Mouse (Mus musculus) MEL (cell line): ENCODE measurements around the gene Slc35b4. TPM values are rescaled to one million over a fixed set of nuclear protein-coding genes. Genes with fewer than 3 reads are reported as not detected.

ENCODE experiments used
- DNase-seq: peaks from one replicate; pipeline ENCODE4 v3.0.0; 2011; ENCODE audit warnings: low read depth, low spot score
- H3K27ac ChIP-seq: 2 replicates; pipeline ENCODE4 v1.5.1; 2012; ENCODE audit warnings: low read depth, mild to moderate bottlenecking, control low read depth, low read length, moderate library complexity; ENCODE audit not compliant: control insufficient read depth
- H3K27me3 ChIP-seq, 2 experiments: fragments of 150-350 bp in 1 of 2; sonication (generic) in 1 of 2; 2 replicates each; pipeline ENCODE4 v1.6.1; 2012; ENCODE audit warnings: low read length in 2 of 2, mild to moderate bottlenecking in 2 of 2, improper control_type of control experiment in 1 of 2, moderate library complexity in 1 of 2; ENCODE audit not compliant: insufficient read depth in 2 of 2, control insufficient read depth in 1 of 2
- H3K36me3 ChIP-seq, 2 experiments: 2 replicates each; pipeline ENCODE4 v1.6.1; 2012 to 2014; ENCODE audit warnings: low read length in 2 of 2, improper control_type of control experiment in 1 of 2, inconsistent platforms in 1 of 2, mild to moderate bottlenecking in 1 of 2; ENCODE audit not compliant: insufficient read depth in 2 of 2, control insufficient read depth in 1 of 2
- H3K4me1 ChIP-seq, 2 experiments: fragments of 150-350 bp in 1 of 2; sonication (generic) in 1 of 2; 2 replicates each; pipeline ENCODE4 v1.6.1; 2012; ENCODE audit warnings: low read length in 2 of 2, improper control_type of control experiment in 1 of 2, mild to moderate bottlenecking in 1 of 2; ENCODE audit not compliant: insufficient read depth in 2 of 2, control insufficient read depth in 1 of 2
- H3K4me3 ChIP-seq, 2 experiments: fragments of 150-350 bp in 1 of 2; sonication (generic) in 1 of 2; 2 replicates each; pipeline ENCODE4 v1.5.1; 2012; ENCODE audit warnings: low read depth in 2 of 2, low read length in 2 of 2, mild to moderate bottlenecking in 2 of 2, moderate library complexity in 2 of 2, control low read depth in 1 of 2, improper control_type of control experiment in 1 of 2; ENCODE audit not compliant: control insufficient read depth in 1 of 2, insufficient read depth in 1 of 2
- H3K79me2 ChIP-seq: 2 replicates; pipeline ENCODE4 v1.6.1; 2012; ENCODE audit warnings: mild to moderate bottlenecking, low read length, moderate library complexity; ENCODE audit not compliant: control insufficient read depth, poor library complexity, insufficient read depth
- H3K9ac ChIP-seq: 2 replicates; pipeline ENCODE4 v1.6.1; 2012; ENCODE audit warnings: low read depth, mild to moderate bottlenecking, control low read depth, low read length, moderate library complexity; ENCODE audit not compliant: control insufficient read depth, poor library complexity, severe bottlenecking
- H3K9me3 ChIP-seq: fragments of 150-350 bp; sonication (generic); replicated peaks from 2 replicates; pipeline ENCODE4 v1.6.1; 2012; ENCODE audit warnings: mild to moderate bottlenecking, low read length, improper control_type of control experiment, moderate library complexity; ENCODE audit not compliant: insufficient read depth
- CTCF ChIP-seq, 3 experiments: IDR thresholded peaks in 2 of 3; conservative IDR thresholded peaks in 1 of 3; 2 replicates each; pipeline ENCODE4 v1.5.1; 2011 to 2012; ENCODE audit warnings: low read length in 3 of 3, low read depth in 2 of 3, mild to moderate bottlenecking in 2 of 3, improper control_type of control experiment in 1 of 3, inconsistent platforms in 1 of 3, mixed read lengths in 1 of 3, moderate library complexity in 1 of 3; ENCODE audit not compliant: control insufficient read depth in 1 of 3, insufficient read depth in 1 of 3, poor library complexity in 1 of 3, severe bottlenecking in 1 of 3
- ELF1 ChIP-seq: IDR thresholded peaks from 2 replicates; pipeline ENCODE4 v1.6.1; 2014; ENCODE audit warnings: low read depth, mild to moderate bottlenecking, inconsistent platforms, low read length, improper control_type of control experiment, moderate library complexity
- ETS1 ChIP-seq: IDR thresholded peaks from 2 replicates; pipeline ENCODE4 v1.6.1; 2012; ENCODE audit warnings: low read depth, mild to moderate bottlenecking, inconsistent platforms, low read length, improper control_type of control experiment, moderate library complexity
- GATA1 ChIP-seq: IDR thresholded peaks from 2 replicates; pipeline ENCODE4 v1.6.1; 2011; ENCODE audit warnings: low read depth, low read length, improper control_type of control experiment
- HCFC1 ChIP-seq: IDR thresholded peaks from 2 replicates; pipeline ENCODE4 v1.6.1; 2012; ENCODE audit warnings: low read depth, mild to moderate bottlenecking, inconsistent platforms, low read length, improper control_type of control experiment, moderate library complexity
- JUND ChIP-seq: IDR thresholded peaks from 2 replicates; pipeline ENCODE4 v1.6.1; 2011; ENCODE audit warnings: low read depth, mild to moderate bottlenecking, improper control_type of control experiment, low read length
- MAZ ChIP-seq: IDR thresholded peaks from 2 replicates; pipeline ENCODE4 v1.6.1; 2012; ENCODE audit warnings: low read depth, mild to moderate bottlenecking, inconsistent platforms, low read length, improper control_type of control experiment
- MYB ChIP-seq: IDR thresholded peaks from 2 replicates; pipeline ENCODE4 v1.6.1; 2011; ENCODE audit warnings: mild to moderate bottlenecking, low read depth, low read length, improper control_type of control experiment
- NELFE ChIP-seq: IDR thresholded peaks from 2 replicates; pipeline ENCODE4 v1.6.1; 2011; ENCODE audit warnings: low read depth, low read length, improper control_type of control experiment
- POLR2A ChIP-seq, 2 experiments: IDR thresholded peaks; 2 replicates each; pipeline ENCODE4 v1.6.1; 2011 to 2012; ENCODE audit warnings: low read length in 2 of 2, mild to moderate bottlenecking in 2 of 2, control low read depth in 1 of 2, improper control_type of control experiment in 1 of 2, low read depth in 1 of 2, moderate library complexity in 1 of 2; ENCODE audit not compliant: control insufficient read depth in 1 of 2, insufficient read depth in 1 of 2, poor library complexity in 1 of 2
- POLR2AphosphoS2 ChIP-seq: IDR thresholded peaks from 2 replicates; pipeline ENCODE4 v1.6.1; 2011; ENCODE audit warnings: low read length, improper control_type of control experiment
- RAD21 ChIP-seq: IDR thresholded peaks from 2 replicates; pipeline ENCODE4 v1.6.1; 2011; ENCODE audit warnings: mild to moderate bottlenecking, low read depth, low read length, improper control_type of control experiment
- SIN3A ChIP-seq: IDR thresholded peaks from 2 replicates; pipeline ENCODE4 v1.6.1; 2012; ENCODE audit warnings: low read length, improper control_type of control experiment, inconsistent platforms
- SMC3 ChIP-seq: IDR thresholded peaks from 2 replicates; pipeline ENCODE4 v1.6.1; 2011; ENCODE audit warnings: low read depth, low read length, improper control_type of control experiment
- TAL1 ChIP-seq: IDR thresholded peaks from 2 replicates; pipeline ENCODE4 v1.6.1; 2012; ENCODE audit warnings: mild to moderate bottlenecking, inconsistent platforms, low read length, moderate library complexity, mixed read lengths
- TCF12 ChIP-seq: IDR thresholded peaks from 2 replicates; pipeline ENCODE4 v1.6.1; 2014; ENCODE audit warnings: low read depth, mild to moderate bottlenecking, inconsistent platforms, low read length, improper control_type of control experiment, moderate library complexity
- ZKSCAN1 ChIP-seq: IDR thresholded peaks from 2 replicates; pipeline ENCODE4 v1.6.1; 2012; ENCODE audit warnings: low read depth, mild to moderate bottlenecking, inconsistent platforms, low read length, improper control_type of control experiment, moderate library complexity
- polyA plus RNA-seq, 2 experiments: library from polyadenylated mRNA; stranded (reverse) in 1 of 2; unstranded in 1 of 2; fragments of >175 nt in 1 of 2; fragments of >200 nt in 1 of 2; gene quantifications; 2 replicates each; pipeline versions ENCODE4 v1.2.1 to v1.2.4; 2012; ENCODE audit warnings: low replicate concordance in 2 of 2, low read depth in 1 of 2; ENCODE audit not compliant: insufficient read length in 2 of 2, insufficient read depth in 1 of 2, missing spikeins in 1 of 2
- total RNA-seq: library from RNA; depleted of rRNA; stranded (reverse); fragments of 300-350 nt; gene quantifications from 2 replicates; pipeline ENCODE4 v1.2.3, GENCODE M21; 2012

Slc35b4 gene
- total and polyA plus RNA-seq, 3 experiments, result 6.1 to 10.7 TPM; not detected in 1

DNA sequence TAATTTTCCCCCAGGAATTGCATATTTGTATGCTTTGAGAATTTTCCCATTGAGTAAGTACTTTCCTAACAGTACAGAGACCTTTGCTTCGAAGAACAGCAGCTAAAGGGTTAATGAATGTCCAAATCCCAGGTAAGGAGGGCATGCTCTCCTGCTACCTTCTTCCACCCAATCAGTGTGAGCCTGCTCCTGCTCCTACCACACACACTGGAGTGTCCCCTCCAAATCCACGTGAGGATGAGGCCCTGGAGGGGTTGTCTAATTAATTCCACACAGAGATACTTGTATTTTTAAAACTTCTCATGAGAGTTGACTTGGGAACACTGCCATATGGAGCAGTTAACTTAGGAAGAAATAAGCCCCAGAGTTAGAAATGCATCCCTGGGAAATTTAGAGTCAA lies 14.3 kb downstream of the Slc35b4 start:
- peaks cover 0 to 1% of the 10 kb centered on the region in 2 experiments; a peak in 1 of 4 replicates for H3K36me3 ChIP-seq
- no peaks in the 10 kb centered on the region for H3K9me3 ChIP-seq
- no peak for DNase-seq
- TF ChIP-seq ELF1, result no peak
- TF ChIP-seq HCFC1, result no peak
- TF ChIP-seq SMC3, result no peak
- no peak for TF ChIP-seq JUND
- TF ChIP-seq SIN3A, result no peak
- no peak for TF ChIP-seq GATA1
- no peak for TF ChIP-seq POLR2AphosphoS2
- no peak for TF ChIP-seq ZKSCAN1
- TF ChIP-seq TCF12, result no peak
- TF ChIP-seq POLR2A (IDR thresholded peaks at IDR 0.05; ENCODE audit: control insufficient read depth in 1 of 2, insufficient read depth in 1 of 2, low read depth in 1 of 2, low read length in 2 of 2, poor library complexity in 1 of 2), result no peak
- TF ChIP-seq CTCF (IDR thresholded peaks at IDR 0.05 in 2 of 3, conservative IDR thresholded peaks at IDR 0.05 in 1 of 3; ENCODE audit: control insufficient read depth in 1 of 3, insufficient read depth in 1 of 3, low read depth in 2 of 3, low read length in 3 of 3, poor library complexity in 1 of 3, severe bottlenecking in 1 of 3), result no peak
- no peak for TF ChIP-seq TAL1
- H3K27ac ChIP-seq, result no peak overlapping the region
- no peaks in the 10 kb centered on the region for H3K79me2 ChIP-seq
- H3K4me1 ChIP-seq, result no peaks in the 10 kb centered on the region
- H3K27me3 ChIP-seq, result no peaks in the 10 kb centered on the region
- no peak overlapping the region for H3K9ac ChIP-seq
- H3K4me3 ChIP-seq, result no peak overlapping the region

DNA sequence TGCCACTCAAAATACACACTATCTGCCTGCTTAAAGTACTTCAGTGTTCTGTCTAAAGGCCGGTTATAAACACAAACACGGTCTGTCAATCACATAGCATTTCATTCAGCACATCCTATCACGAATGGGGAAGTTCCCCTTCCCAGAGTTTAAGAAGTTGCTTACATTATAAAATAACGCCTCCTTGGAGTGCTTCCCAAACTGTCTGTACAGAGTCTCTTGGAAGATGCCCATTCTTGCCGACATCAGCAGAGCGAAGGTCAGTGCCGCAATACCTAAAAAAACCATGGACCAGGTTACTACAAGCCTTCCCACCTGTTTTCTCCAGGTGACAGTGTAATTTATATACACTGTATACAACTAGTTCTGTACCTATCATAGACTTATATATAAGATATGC lies 15.4 kb downstream of the Slc35b4 start:
- Histone ChIP-seq H3K4me1 (peaks cover 8 to 11% of the 10 kb centered on the region in 2 experiments), H3K27ac (no peak overlapping the region), H3K9me3 (no peaks in the 10 kb centered on the region), H3K36me3 (peaks cover 0 to 10% of the 10 kb centered on the region in 2 experiments; a peak in 3 of 4 replicates), H3K79me2 (no peaks in the 10 kb centered on the region), H3K4me3 (no peak overlapping the region), H3K27me3 (no peaks in the 10 kb centered on the region), H3K9ac (no peak overlapping the region)
- no peak for DNase-seq
- TF ChIP-seq POLR2AphosphoS2, result no peak
- no peak for TF ChIP-seq RAD21
- no peak for TF ChIP-seq JUND
- no peak for TF ChIP-seq ETS1
- TF ChIP-seq HCFC1, result no peak
- TF ChIP-seq, all 39 proteins: peak for 0

DNA sequence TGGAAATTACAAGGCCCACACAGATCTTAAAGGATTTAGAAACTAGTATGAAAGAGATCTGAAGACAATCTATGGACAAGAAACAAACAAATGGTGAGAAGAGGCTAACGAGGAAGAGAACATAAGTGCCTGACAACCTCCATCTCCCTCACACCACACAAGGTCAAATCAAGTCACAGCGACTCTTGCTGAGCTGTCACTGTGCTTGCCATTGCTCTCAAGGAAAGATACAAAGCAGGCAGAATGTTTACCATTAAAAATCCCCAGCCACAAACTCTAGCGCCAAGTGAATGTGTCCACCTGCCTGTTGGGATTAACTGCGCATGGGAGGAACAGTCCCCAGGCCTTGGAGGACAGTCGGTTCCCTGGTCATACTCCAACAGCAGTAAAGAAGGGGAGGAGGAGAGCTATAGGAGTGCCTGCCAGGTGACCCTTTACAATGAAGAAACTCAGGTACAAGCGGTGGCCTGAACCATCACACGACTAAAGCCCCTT lies 16.0 kb downstream of the Slc35b4 start:
- H3K79me2 ChIP-seq, result no peaks in the 10 kb centered on the region
- H3K27me3 ChIP-seq, result no peaks in the 10 kb centered on the region
- H3K36me3 ChIP-seq, result peaks cover 0 to 15% of the 10 kb centered on the region in 2 experiments; a peak in 3 of 4 replicates
- H3K9ac ChIP-seq, result no peak overlapping the region
- no peaks in the 10 kb centered on the region for H3K9me3 ChIP-seq
- DNase-seq, result no peak
- no peak overlapping the region for H3K4me3 ChIP-seq
- no peak overlapping the region for H3K27ac ChIP-seq
- peaks cover 9 to 13% of the 10 kb centered on the region in 2 experiments for H3K4me1 ChIP-seq
- TF ChIP-seq CTCF (IDR thresholded peaks at IDR 0.05 in 2 of 3, conservative IDR thresholded peaks at IDR 0.05 in 1 of 3; ENCODE audit: control insufficient read depth in 1 of 3, insufficient read depth in 1 of 3, low read depth in 2 of 3, low read length in 3 of 3, poor library complexity in 1 of 3, severe bottlenecking in 1 of 3) (no peak), MYB (no peak), ELF1 (no peak), MAZ (no peak), NELFE (no peak)
